Mouse (Mus musculus): ENCODE results near the gene Hscb. TPM values are rescaled to one million over a fixed set of nuclear protein-coding genes. Genes with fewer than 3 reads are reported as not detected.

Hscb gene
- polyA plus RNA-seq, 1 experiment = 46.6 TPM

DNA sequence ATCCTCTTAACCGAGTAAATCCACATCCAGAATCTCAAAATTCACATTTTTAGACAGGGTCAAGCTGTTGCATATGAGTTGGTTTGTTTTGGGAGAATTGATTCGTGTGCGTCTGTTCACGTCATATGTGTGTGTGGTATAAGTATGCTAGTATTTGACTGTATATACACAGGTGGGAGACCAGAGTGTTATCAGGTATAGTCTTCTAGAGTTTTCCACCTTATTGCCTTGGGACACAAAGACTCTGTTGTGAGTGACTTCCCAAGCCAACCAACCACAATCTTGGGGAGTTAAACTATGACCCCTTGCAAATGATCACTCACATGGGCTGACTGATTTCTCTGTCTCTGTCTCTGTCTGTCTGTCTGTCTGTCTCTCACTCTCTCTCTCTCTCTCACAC, 15.2 kb downstream of the Hscb start:
- Histone ChIP-seq H3K27ac (ENCODE audit: insufficient read depth, low read length) (no peak overlapping the region), H3K27me3 (ENCODE audit: control insufficient read depth, insufficient read depth, low read length, poor library complexity, severe bottlenecking) (no peaks in the 10 kb centered on the region), H3K36me3 (ENCODE audit: control insufficient read depth, insufficient read depth, low read length, poor library complexity, severe bottlenecking) (no peaks in the 10 kb centered on the region), H3K9ac (ENCODE audit: low read depth, poor library complexity, severe bottlenecking) (no peak overlapping the region), H3K4me3 (ENCODE audit: low read depth, low read length) (no peak overlapping the region), H3K9me3 (replicated peaks; ENCODE audit: control insufficient read depth, insufficient read depth, low read length, poor library complexity, severe bottlenecking) (no peaks in the 10 kb centered on the region), H3K4me1 (ENCODE audit: control insufficient read depth, insufficient read depth, low read length) (no peaks in the 10 kb centered on the region)
- no peak for TF ChIP-seq CTCF (IDR thresholded peaks at IDR 0.05; ENCODE audit: low read depth, low read length)

DNA sequence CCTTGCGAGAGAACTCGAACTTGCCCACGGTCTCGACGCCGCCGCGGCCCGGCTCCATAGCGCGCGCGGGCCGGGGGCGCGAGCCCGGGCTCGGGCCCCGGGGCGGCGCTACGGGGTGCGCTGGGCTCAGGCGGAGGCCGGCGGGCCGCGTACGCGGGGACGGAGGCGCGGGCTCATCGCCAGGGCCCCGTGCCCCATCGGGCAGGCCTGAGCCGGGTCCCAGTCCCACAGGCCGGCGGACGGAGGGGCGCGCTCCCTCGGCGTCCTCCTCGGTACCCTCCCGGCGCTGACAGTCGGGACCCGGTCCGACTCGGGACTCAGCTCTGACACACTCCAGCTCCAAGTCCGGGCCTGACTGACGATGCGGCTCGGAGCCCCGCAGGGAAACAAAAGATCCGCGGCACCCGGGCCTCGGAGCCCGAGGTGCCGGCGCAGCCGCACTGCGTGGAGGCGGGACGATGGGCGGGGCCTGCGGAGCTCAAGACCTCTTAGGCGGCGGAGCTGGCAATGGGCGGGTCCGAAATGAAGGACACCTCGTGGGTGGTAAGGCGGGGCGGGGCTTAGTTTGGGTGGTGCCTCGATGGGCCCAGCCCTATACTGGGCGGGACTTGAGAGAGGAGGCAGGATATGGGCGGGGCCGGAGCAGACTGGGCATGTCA, 29.8 kb downstream of the Hscb start, which contains the start of gene Ulk1:
Gene Ulk1 (minus strand): TSS at position 431 of the 659 bp plus-strand sequence.
- Histone ChIP-seq H3K4me3 (ENCODE audit: low read depth, low read length) (peak within 1 kb of the TSS; percentile 88), H3K27me3 (ENCODE audit: control insufficient read depth, insufficient read depth, low read length, poor library complexity, severe bottlenecking) (no peaks in the 10 kb centered on the region), H3K4me1 (ENCODE audit: control insufficient read depth, insufficient read depth, low read length) (peaks cover 2% of the 10 kb centered on the region), H3K27ac (ENCODE audit: insufficient read depth, low read length) (peak within 1 kb of the TSS; percentile 72), H3K9ac (ENCODE audit: low read depth, poor library complexity, severe bottlenecking) (peak within 1 kb of the TSS; percentile 97), H3K9me3 (replicated peaks; ENCODE audit: control insufficient read depth, insufficient read depth, low read length, poor library complexity, severe bottlenecking) (no peaks in the 10 kb centered on the region), H3K36me3 (ENCODE audit: control insufficient read depth, insufficient read depth, low read length, poor library complexity, severe bottlenecking) (peaks cover 6% of the 10 kb centered on the region; the same call in 1 of the 2 replicates)
- peak; percentile 75 for TF ChIP-seq POLR2A (IDR thresholded peaks at IDR 0.05; ENCODE audit: insufficient read depth, low read length)
- TF ChIP-seq CTCF (IDR thresholded peaks at IDR 0.05; ENCODE audit: low read depth, low read length) = no peak
- TF ChIP-seq EP300 (IDR thresholded peaks at IDR 0.05; ENCODE audit: insufficient read depth, low read depth, low read length) = no peak

DNA sequence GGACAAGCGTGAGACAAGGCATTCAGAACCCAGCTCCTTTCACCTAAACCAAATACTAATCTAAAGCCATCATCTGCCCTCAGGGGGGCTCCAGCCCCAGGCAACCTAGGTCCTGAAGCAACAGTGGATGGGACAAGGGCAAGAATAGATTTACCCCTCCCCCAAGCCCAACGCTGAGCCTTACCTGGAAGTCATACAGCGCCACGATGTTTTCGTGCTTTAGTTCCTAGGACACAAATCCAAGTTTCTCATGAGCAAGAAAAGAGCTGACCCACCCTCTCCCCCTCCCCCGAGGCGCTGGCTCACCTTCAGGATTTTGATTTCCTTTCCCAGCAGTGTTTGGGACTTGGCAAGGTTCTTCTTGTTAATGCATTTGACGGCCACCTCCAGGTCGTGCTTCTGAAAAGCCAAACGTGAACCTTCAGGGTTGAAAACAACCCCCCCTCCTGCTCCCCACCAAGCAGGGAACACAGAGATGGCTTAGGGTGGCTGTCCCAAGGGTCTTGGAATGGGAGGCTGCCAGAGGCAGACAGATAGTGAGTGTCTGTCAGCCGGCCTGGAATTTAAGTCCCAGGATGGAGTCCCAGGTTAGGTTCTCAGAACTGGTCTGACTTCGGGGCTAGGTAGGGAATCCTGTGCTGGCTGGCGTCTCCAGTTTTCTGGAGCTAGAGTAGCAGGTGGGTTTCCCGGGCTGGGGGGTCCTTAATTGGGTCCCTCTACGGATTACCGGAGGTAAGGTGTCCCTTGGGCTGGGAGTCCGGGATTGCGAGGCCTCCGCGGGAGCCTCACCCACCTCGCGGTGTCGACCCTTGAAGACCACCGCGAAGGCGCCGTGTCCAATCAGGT, 30.5 kb downstream of the Hscb start:
- Histone ChIP-seq H3K36me3 (ENCODE audit: control insufficient read depth, insufficient read depth, low read length, poor library complexity, severe bottlenecking) (peaks cover 6% of the 10 kb centered on the region; the same call in 1 of the 2 replicates), H3K27me3 (ENCODE audit: control insufficient read depth, insufficient read depth, low read length, poor library complexity, severe bottlenecking) (no peaks in the 10 kb centered on the region)

DNA sequence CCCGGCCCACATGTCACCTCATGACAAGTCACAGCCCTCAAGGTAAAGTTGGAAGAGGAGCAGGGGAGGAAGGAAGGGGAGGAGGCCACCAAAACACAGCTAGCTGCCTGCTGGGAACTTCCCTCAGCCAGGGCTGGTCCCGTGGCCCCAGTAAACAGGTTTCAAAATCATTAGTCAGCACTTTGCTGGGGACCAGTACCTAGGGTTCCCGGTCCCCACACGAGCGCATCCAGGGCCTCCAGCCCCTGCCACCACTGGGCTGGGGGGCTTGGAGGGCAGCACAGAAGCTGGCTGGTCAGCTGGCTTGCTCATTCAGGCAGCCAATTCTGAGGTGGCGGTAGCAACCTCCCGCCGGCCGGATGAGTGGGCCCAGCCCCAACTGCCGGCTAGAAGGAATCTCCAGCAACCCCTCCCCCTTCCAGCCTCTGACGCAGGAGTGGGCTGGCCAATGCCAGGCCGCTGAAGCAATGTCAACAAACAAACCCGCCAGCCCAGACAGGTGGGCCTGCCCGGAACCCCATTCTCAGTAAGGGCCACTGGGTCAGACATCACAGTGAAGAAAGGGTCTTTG, 31.4 kb downstream of the Hscb start:
- H3K27me3 ChIP-seq (ENCODE audit: control insufficient read depth, insufficient read depth, low read length, poor library complexity, severe bottlenecking) = no peaks in the 10 kb centered on the region
- peak overlapping the region; percentile 94 for H3K27ac ChIP-seq (ENCODE audit: insufficient read depth, low read length)
- H3K4me1 ChIP-seq (ENCODE audit: control insufficient read depth, insufficient read depth, low read length) = peaks cover 2% of the 10 kb centered on the region
- peaks cover 6% of the 10 kb centered on the region; the same call in 1 of the 2 replicates for H3K36me3 ChIP-seq (ENCODE audit: control insufficient read depth, insufficient read depth, low read length, poor library complexity, severe bottlenecking)
- H3K9me3 ChIP-seq (replicated peaks; ENCODE audit: control insufficient read depth, insufficient read depth, low read length, poor library complexity, severe bottlenecking) = no peaks in the 10 kb centered on the region
- peak overlapping the region; percentile 97 for H3K9ac ChIP-seq (ENCODE audit: low read depth, poor library complexity, severe bottlenecking)
- TF ChIP-seq EP300 (IDR thresholded peaks at IDR 0.05; ENCODE audit: insufficient read depth, low read depth, low read length) (peak; percentile 79; the same call in 1 of the 2 replicates), POLR2A (IDR thresholded peaks at IDR 0.05; ENCODE audit: insufficient read depth, low read length) (peak; percentile 65), CTCF (IDR thresholded peaks at IDR 0.05; ENCODE audit: low read depth, low read length) (no peak)
- H3K4me3 ChIP-seq (ENCODE audit: low read depth, low read length) = peak overlapping the region; percentile 88

More for the DNA sequence above, 30.5 kb downstream of the Hscb start:
- TF ChIP-seq EP300 (IDR thresholded peaks at IDR 0.05; ENCODE audit: insufficient read depth, low read depth, low read length) = peak; percentile 74
- TF ChIP-seq POLR2A (IDR thresholded peaks at IDR 0.05; ENCODE audit: insufficient read depth, low read length) = no peak
- TF ChIP-seq CTCF (IDR thresholded peaks at IDR 0.05; ENCODE audit: low read depth, low read length) = no peak
- peak overlapping the region; percentile 67 for H3K27ac ChIP-seq (ENCODE audit: insufficient read depth, low read length)
- H3K4me1 ChIP-seq (ENCODE audit: control insufficient read depth, insufficient read depth, low read length) = peaks cover 2% of the 10 kb centered on the region
- no peaks in the 10 kb centered on the region for H3K9me3 ChIP-seq (replicated peaks; ENCODE audit: control insufficient read depth, insufficient read depth, low read length, poor library complexity, severe bottlenecking)
- H3K9ac ChIP-seq (ENCODE audit: low read depth, poor library complexity, severe bottlenecking) = peak overlapping the region; percentile 97
- H3K4me3 ChIP-seq (ENCODE audit: low read depth, low read length) = peak overlapping the region; percentile 88

DNA sequence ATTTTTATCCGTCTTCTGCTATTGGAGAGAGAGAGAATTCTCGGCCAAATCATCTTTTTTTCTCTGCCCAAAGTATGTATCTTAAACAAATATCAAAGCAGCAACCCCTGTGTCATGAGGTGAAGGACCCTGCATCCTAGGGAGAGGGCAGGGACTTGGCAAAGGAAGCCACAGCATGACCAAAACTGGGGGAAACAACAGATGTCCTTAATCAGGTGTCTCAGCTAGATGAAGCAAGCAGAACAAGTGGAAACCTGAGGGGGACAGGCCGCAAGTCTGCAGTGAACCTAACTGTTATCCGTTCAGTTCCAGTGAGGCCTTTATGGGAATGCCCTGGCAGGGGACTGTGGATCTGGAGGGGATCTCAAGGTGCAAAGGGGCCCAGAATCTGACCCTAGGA, 32.1 kb downstream of the Hscb start:
- no peaks in the 10 kb centered on the region for H3K27me3 ChIP-seq (ENCODE audit: control insufficient read depth, insufficient read depth, low read length, poor library complexity, severe bottlenecking)
- peaks cover 6% of the 10 kb centered on the region; the same call in 1 of the 2 replicates for H3K36me3 ChIP-seq (ENCODE audit: control insufficient read depth, insufficient read depth, low read length, poor library complexity, severe bottlenecking)
- H3K4me3 ChIP-seq (ENCODE audit: low read depth, low read length) = peak overlapping the region; percentile 88
- H3K4me1 ChIP-seq (ENCODE audit: control insufficient read depth, insufficient read depth, low read length) = peaks cover 2% of the 10 kb centered on the region
- H3K9ac ChIP-seq (ENCODE audit: low read depth, poor library complexity, severe bottlenecking) = peak overlapping the region; percentile 97
- peak overlapping the region; percentile 94 for H3K27ac ChIP-seq (ENCODE audit: insufficient read depth, low read length)
- no peaks in the 10 kb centered on the region for H3K9me3 ChIP-seq (replicated peaks; ENCODE audit: control insufficient read depth, insufficient read depth, low read length, poor library complexity, severe bottlenecking)
- no peak for TF ChIP-seq POLR2A (IDR thresholded peaks at IDR 0.05; ENCODE audit: insufficient read depth, low read length)
- no peak for TF ChIP-seq CTCF (IDR thresholded peaks at IDR 0.05; ENCODE audit: low read depth, low read length)
- no peak for TF ChIP-seq EP300 (IDR thresholded peaks at IDR 0.05; ENCODE audit: insufficient read depth, low read depth, low read length)
